In genomic region chr4:135493271-135493670, GRCm38 (mm10) we compare ENCODE assay signal across 8 mouse cellular contexts. TPM values are rescaled to one million over a fixed set of nuclear protein-coding genes. Genes with fewer than 3 reads are reported as not detected.
DNase-seq lines count a peak whose midpoint lies in the region; ATAC-seq lines count a peak whose summit lies in the region.

No protein-coding gene starts in this region.

- H3K36me3 ChIP-seq in kidney, embryonic 16.5 days (ENCODE audit: insufficient read depth, low read length): peaks cover 8% of the 10 kb centered on the region
- H3K36me3 ChIP-seq in liver, embryonic 11.5 days (ENCODE audit: control insufficient read depth, insufficient read depth, low read length): no peaks in the 10 kb centered on the region
- peaks cover 4% of the 10 kb centered on the region for H3K36me3 ChIP-seq in neural tube, embryonic 14.5 days (ENCODE audit: control insufficient read depth, insufficient read depth, low read length)

- H3K27me3 ChIP-seq in kidney, embryonic 16.5 days (ENCODE audit: insufficient read depth, low read length): no peaks in the 10 kb centered on the region
- H3K27me3 ChIP-seq in liver, embryonic 11.5 days (replicated peaks; ENCODE audit: control insufficient read depth, insufficient read depth, low read length): no peaks in the 10 kb centered on the region
- no peaks in the 10 kb centered on the region for H3K27me3 ChIP-seq in neural tube, embryonic 14.5 days (ENCODE audit: control insufficient read depth, insufficient read depth, low read length)

- WGBS in kidney, embryonic 16.5 days: 51% methylated on average over 4 of the region's 4 CpGs
- 44% methylated on average over 4 of the region's 4 CpGs for WGBS in liver, embryonic 11.5 days
- WGBS in neural tube, embryonic 14.5 days: 45% methylated on average over 4 of the region's 4 CpGs

- peak overlapping the region; percentile 58 for H3K4me3 ChIP-seq in kidney, embryonic 16.5 days (ENCODE audit: low read length)
- peak overlapping the region; percentile 81 for H3K4me3 ChIP-seq in liver, embryonic 11.5 days (ENCODE audit: low read depth, low read length)
- peak overlapping the region; percentile 56 for H3K4me3 ChIP-seq in neural tube, embryonic 14.5 days (ENCODE audit: low read depth, low read length)

- H3K9ac ChIP-seq in kidney, embryonic 16.5 days (replicated peaks; ENCODE audit: low read length): peak overlapping the region; percentile 62; the same call in 1 of the 2 replicates
- H3K9ac ChIP-seq in liver, embryonic 11.5 days (ENCODE audit: low read depth, low read length): peak overlapping the region; percentile 62
- H3K9ac ChIP-seq in neural tube, embryonic 14.5 days (replicated peaks; ENCODE audit: low read depth, low read length): no peak overlapping the region

- H3K27ac ChIP-seq in kidney, embryonic 16.5 days (ENCODE audit: low read length): peak overlapping the region; percentile 80; the same call in 1 of the 2 replicates
- H3K27ac ChIP-seq in liver, embryonic 11.5 days (ENCODE audit: low read depth, low read length): peak overlapping the region; percentile 10; the same call in 1 of the 2 replicates
- H3K27ac ChIP-seq in neural tube, embryonic 14.5 days (ENCODE audit: low read depth, low read length): 0 out of 2 replicates have a peak overlapping the region, but pooled peaks have one; percentile 5

- H3K4me1 ChIP-seq in kidney, embryonic 16.5 days (ENCODE audit: insufficient read depth, low read length): peaks cover 13% of the 10 kb centered on the region
- H3K4me1 ChIP-seq in liver, embryonic 11.5 days (replicated peaks; ENCODE audit: control insufficient read depth, insufficient read depth, low read length): peaks cover 13% of the 10 kb centered on the region
- H3K4me1 ChIP-seq in neural tube, embryonic 14.5 days (ENCODE audit: control insufficient read depth, insufficient read depth, low read length): peaks cover 8% of the 10 kb centered on the region

- peak overlapping the region; percentile 72 for H3K4me2 ChIP-seq in kidney, embryonic 16.5 days (replicated peaks; ENCODE audit: low read depth, low read length)
- peak overlapping the region; percentile 94 for H3K4me2 ChIP-seq in liver, embryonic 11.5 days
- peak overlapping the region; percentile 90 for H3K4me2 ChIP-seq in neural tube, embryonic 14.5 days (ENCODE audit: low read depth, low read length)

- no peaks in the 10 kb centered on the region for H3K9me3 ChIP-seq in kidney, embryonic 16.5 days (ENCODE audit: low read length)
- no peaks in the 10 kb centered on the region for H3K9me3 ChIP-seq in liver, embryonic 11.5 days (ENCODE audit: control insufficient read depth, low read length)
- no peaks in the 10 kb centered on the region for H3K9me3 ChIP-seq in neural tube, embryonic 14.5 days (ENCODE audit: control insufficient read depth, low read length)

- DNase-seq in kidney, adult 8-10 months: no peak
- no peak for DNase-seq in liver, embryonic 11.5 days (ENCODE audit: low spot score)
- DNase-seq in thymus, postnatal 10 days (ENCODE audit: low spot score in 2 of 2): no peak
- DNase-seq in adrenal gland, postnatal 36 days: no peak
- DNase-seq in ovary, postnatal 14 days (ENCODE audit: low spot score): no peak

- no peak for ATAC-seq in kidney, embryonic 16.5 days (ENCODE audit: low FRiP score, low TSS enrichment)
- ATAC-seq in erythroblast, adult 5-6 weeks (replicated peaks; ENCODE audit: low FRiP score, poor library complexity, severe bottlenecking): 0 out of 2 replicates have a peak, but pooled peaks have one; percentile 10
- no peak for ATAC-seq in liver, embryonic 11.5 days (replicated peaks; ENCODE audit: low FRiP score)
- no peak for ATAC-seq in neural tube, embryonic 14.5 days (ENCODE audit: low read depth)

RNA-seq across cellular contexts. Expression of gene Stpg1, which starts 1.3 kb away (rescaled TPM):
- 0.84 and 1.1 TPM in 2 replicates for polyA plus RNA-seq in kidney, embryonic 16.5 days (2015; fragmentation: Nextera tagmentation; extraction: Ambion mirVana)
- total RNA-seq in erythroblast, adult 5-6 weeks (2015; ENCODE audit: low replicate concordance): not detected in 2 replicates
- not detected in 2 replicates for total RNA-seq in erythroblast, adult 5-6 weeks (2017; ENCODE audit: low replicate concordance)
- polyA plus RNA-seq in liver, embryonic 11.5 days (2014; fragmentation: Nextera tagmentation; extraction: Ambion mirVana): 0.15 and 0.47 TPM in 2 replicates
- polyA plus RNA-seq in neural tube, embryonic 14.5 days (2014; fragmentation: Nextera tagmentation; extraction: Ambion mirVana): 0.40 and 0.46 TPM in 2 replicates
- total RNA-seq in adrenal gland, postnatal 36 days (2021): under 1 TPM; 0.36 to 0.40 TPM

RNA-seq across cellular contexts. Expression of gene Nipal3, which starts 1.6 kb away (rescaled TPM):
- 4.3 and 7.1 TPM in 2 replicates for polyA plus RNA-seq in kidney, embryonic 16.5 days (2015; fragmentation: Nextera tagmentation; extraction: Ambion mirVana)
- 33.9 and 40.3 TPM in 2 replicates for total RNA-seq in erythroblast, adult 5-6 weeks (2015; ENCODE audit: low replicate concordance)
- 64.3 and 130 TPM in 2 replicates for total RNA-seq in erythroblast, adult 5-6 weeks (2017; ENCODE audit: low replicate concordance)
- 2.8 and 4.5 TPM in 2 replicates for polyA plus RNA-seq in liver, embryonic 11.5 days (2014; fragmentation: Nextera tagmentation; extraction: Ambion mirVana)
- 4.8 and 14.9 TPM in 2 replicates for polyA plus RNA-seq in neural tube, embryonic 14.5 days (2014; fragmentation: Nextera tagmentation; extraction: Ambion mirVana)
- 10 to 100 TPM; 11.3 to 21.9 TPM for total RNA-seq in adrenal gland, postnatal 36 days (2021)

RNA-seq across cellular contexts. Expression of gene Rcan3, which starts 59.6 kb away (rescaled TPM):
- polyA plus RNA-seq in kidney, embryonic 16.5 days (2015; fragmentation: Nextera tagmentation; extraction: Ambion mirVana): 15.0 and 15.3 TPM in 2 replicates
- 1.5 and 5.0 TPM in 2 replicates for total RNA-seq in erythroblast, adult 5-6 weeks (2015; ENCODE audit: low replicate concordance)
- 4.1 and 5.7 TPM in 2 replicates for total RNA-seq in erythroblast, adult 5-6 weeks (2017; ENCODE audit: low replicate concordance)
- polyA plus RNA-seq in liver, embryonic 11.5 days (2014; fragmentation: Nextera tagmentation; extraction: Ambion mirVana): 8.6 and 9.2 TPM in 2 replicates
- polyA plus RNA-seq in neural tube, embryonic 14.5 days (2014; fragmentation: Nextera tagmentation; extraction: Ambion mirVana): 38.0 and 56.9 TPM in 2 replicates
- total RNA-seq in adrenal gland, postnatal 36 days (2021): 10 to 100 TPM; 10.5 to 17.2 TPM

Comparison
In these comparisons a context has a peak if more than half of its experiments do, and no peak if none do; other contexts are left out.
1. H3K27ac ChIP-seq: peak in every context shown above with its lines; median percentile 80 in kidney, embryonic 16.5 days; 10 in liver, embryonic 11.5 days; 5 in neural tube, embryonic 14.5 days.